Mouse (Mus musculus) midbrain, postnatal 0 days (tissue): ENCODE data around the gene Ugt1a8. TPM values are rescaled to one million over a fixed set of nuclear protein-coding genes. Genes with fewer than 3 reads are reported as not detected.

Experiments
- ATAC-seq: fragments of 200-750 bp; cut with Nextera tagmentation; 2 replicates; pipeline ENCODE4 v1.8.0; 2017; ENCODE audit warnings: moderate number of reproducible peaks, mild to moderate bottlenecking, moderate TSS enrichment, moderate library complexity; ENCODE audit not compliant: low FRiP score
- DNase-seq: peaks from one replicate; pipeline ENCODE4 v3.0.0-alpha.2; 2015; ENCODE audit warnings: low spot score
- H3K27ac ChIP-seq: fragments of 300-500 bp; sonication (generic); 2 replicates; pipeline ENCODE4 v1.5.1; 2014; ENCODE audit warnings: low read depth, mild to moderate bottlenecking, low read length, mixed read lengths
- H3K27me3 ChIP-seq: fragments of 300-500 bp; sonication (generic); 2 replicates; pipeline ENCODE4 v1.6.1; 2014; ENCODE audit warnings: low read length, control low read depth, mixed read lengths; ENCODE audit not compliant: insufficient read depth
- H3K36me3 ChIP-seq: fragments of 300-500 bp; sonication (generic); 2 replicates; pipeline ENCODE4 v1.6.1; 2014; ENCODE audit warnings: low read length, control low read depth, mixed read lengths; ENCODE audit not compliant: insufficient read depth
- H3K4me1 ChIP-seq: fragments of 300-500 bp; sonication (generic); 2 replicates; pipeline ENCODE4 v1.6.1; 2014; ENCODE audit warnings: mild to moderate bottlenecking, control low read depth, antibody characterized with exemption, low read length, mixed read lengths; ENCODE audit not compliant: insufficient read depth
- H3K4me2 ChIP-seq: fragments of 300-500 bp; sonication (generic); 2 replicates; pipeline ENCODE4 v1.6.1; 2014; ENCODE audit warnings: low read depth, mild to moderate bottlenecking, low read length, mixed read lengths; ENCODE audit not compliant: poor library complexity, severe bottlenecking
- H3K4me3 ChIP-seq: fragments of 300-500 bp; sonication (generic); 2 replicates; pipeline ENCODE4 v1.5.1; 2014; ENCODE audit warnings: low read depth, mild to moderate bottlenecking, low read length, moderate library complexity
- H3K9ac ChIP-seq: fragments of 300-500 bp; sonication (generic); replicated peaks from 2 replicates; pipeline ENCODE4 v1.6.1; 2014; ENCODE audit warnings: mild to moderate bottlenecking, low read length, moderate library complexity, mixed read lengths; ENCODE audit not compliant: poor library complexity, severe bottlenecking
- H3K9me3 ChIP-seq: fragments of 300-500 bp; sonication (generic); 2 replicates; pipeline ENCODE4 v1.6.1; 2016; ENCODE audit warnings: low read length, control low read depth
- CTCF ChIP-seq: IDR thresholded peaks from 2 replicates; pipeline ENCODE4 v1.5.1; 2016; ENCODE audit warnings: antibody characterized with exemption, mild to moderate bottlenecking
- WGBS: fragments of 180-500 bp; shearing (Covaris S2); extraction: QIAGEN DNeasy Blood & Tissue Kit; methylation state at CpG from one replicate; pipeline ENCODE4 v1.1.7; 2014; 5-methylcytosine and 5-hydroxymethylcytosine counted together
- polyA plus RNA-seq: library from polyadenylated mRNA; unstranded; fragments of >200 nt; fragmentation: Nextera tagmentation; extraction: Ambion mirVana; gene quantifications from 2 replicates; pipeline ENCODE4 v1.2.1, GENCODE M21; 2015
- total RNA-seq: library from RNA; depleted of rRNA; stranded (reverse); fragments of >200 nt; gene quantifications from 2 replicates; pipeline ENCODE4 v1.2.3, GENCODE M21; 2014

Ugt1a8 gene
- total and polyA plus RNA-seq, 2 experiments from 2014 or later = not detected

DNA sequence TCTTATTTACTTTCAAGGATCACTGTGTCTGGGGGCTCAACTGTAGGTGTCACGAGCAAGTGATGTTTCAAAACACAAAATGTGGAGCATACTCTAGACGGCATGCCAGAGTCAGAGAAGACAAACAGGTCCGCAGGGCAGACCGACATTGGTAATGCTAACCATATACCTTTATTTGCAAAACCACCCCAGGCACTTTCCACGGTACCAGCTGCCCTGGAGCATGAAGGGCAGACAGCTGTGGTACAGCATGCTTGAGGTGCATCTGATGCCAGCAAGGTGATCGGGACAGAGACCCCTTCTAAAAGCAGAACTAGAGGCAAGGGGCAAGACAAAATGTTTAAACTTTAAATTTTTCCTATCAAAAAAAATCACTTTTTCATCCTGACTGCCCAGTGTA is 175.3 kb downstream of the Ugt1a8 start:
- no peaks in the 10 kb centered on the region for H3K27me3 ChIP-seq
- no peak overlapping the region for H3K4me2 ChIP-seq
- no peak for TF ChIP-seq CTCF
- ATAC-seq = no peak
- WGBS = 77% methylated on average over 6 of the region's 6 CpGs
- H3K4me3 ChIP-seq = no peak overlapping the region
- H3K9me3 ChIP-seq = peaks cover 12% of the 10 kb centered on the region
- H3K27ac ChIP-seq = no peak overlapping the region
- DNase-seq = no peak
- H3K9ac ChIP-seq = no peak overlapping the region
- peaks cover 88% of the 10 kb centered on the region for H3K36me3 ChIP-seq
- H3K4me1 ChIP-seq = no peaks in the 10 kb centered on the region

GRCm38 (mm10) chr1:88263778-88264177 is 176.2 kb downstream of the Ugt1a8 start:
- Histone ChIP-seq H3K4me1 (no peaks in the 10 kb centered on the region), H3K4me2 (no peak overlapping the region), H3K4me3 (no peak overlapping the region), H3K27me3 (no peaks in the 10 kb centered on the region), H3K36me3 (peaks cover 97% of the 10 kb centered on the region), H3K27ac (no peak overlapping the region), H3K9me3 (peaks cover 7% of the 10 kb centered on the region; the same call in 1 of the 2 replicates), H3K9ac (no peak overlapping the region)
- WGBS = 92% methylated on average over 5 of the region's 5 CpGs
- ATAC-seq (no peak), DNase-seq (no peak)
- no peak for TF ChIP-seq CTCF

- Histone ChIP-seq H3K36me3 (peaks cover 100% of the 10 kb centered on the region), H3K27me3 (no peaks in the 10 kb centered on the region), H3K4me1 (no peaks in the 10 kb centered on the region), H3K4me2 (no peak overlapping the region), H3K27ac (no peak overlapping the region), H3K9ac (no peak overlapping the region), H3K4me3 (no peak overlapping the region), H3K9me3 (peaks cover 5% of the 10 kb centered on the region; the same call in 1 of the 2 replicates)
- no peak for TF ChIP-seq CTCF
- DNase-seq (no peak), ATAC-seq (no peak)
- 92% methylated on average over 7 of the region's 7 CpGs for WGBS
These were observed 176.7 kb downstream of the Ugt1a8 start for GRCm38 (mm10) chr1:88264237-88264868.

GRCm38 (mm10) chr1:88264869-88265240 is 177.2 kb downstream of the Ugt1a8 start:
- Histone ChIP-seq H3K9ac (no peak overlapping the region), H3K36me3 (peaks cover 100% of the 10 kb centered on the region), H3K9me3 (peaks cover 4% of the 10 kb centered on the region; the same call in 1 of the 2 replicates), H3K4me3 (no peak overlapping the region), H3K4me2 (no peak overlapping the region), H3K27ac (no peak overlapping the region), H3K4me1 (no peaks in the 10 kb centered on the region), H3K27me3 (no peaks in the 10 kb centered on the region)
- no peak for DNase-seq
- no peak for ATAC-seq
- 74% methylated on average over 4 of the region's 4 CpGs for WGBS
- no peak for TF ChIP-seq CTCF

GRCm38 (mm10) chr1:88266123-88266522 is 178.5 kb downstream of the Ugt1a8 start:
- ATAC-seq (no peak), DNase-seq (no peak)
- H3K4me2 ChIP-seq = no peak overlapping the region
- no peaks in the 10 kb centered on the region for H3K4me1 ChIP-seq
- no peaks in the 10 kb centered on the region for H3K27me3 ChIP-seq
- H3K9me3 ChIP-seq = no peaks in the 10 kb centered on the region
- no peak for TF ChIP-seq CTCF
- WGBS = 90% methylated on average over 13 of the region's 13 CpGs
- peaks cover 90% of the 10 kb centered on the region for H3K36me3 ChIP-seq
- no peak overlapping the region for H3K9ac ChIP-seq
- no peak overlapping the region for H3K27ac ChIP-seq
- no peak overlapping the region for H3K4me3 ChIP-seq

- WGBS = 95% methylated on average over 6 of the region's 6 CpGs
- ATAC-seq (no peak), DNase-seq (no peak)
These were observed 179.9 kb downstream of the Ugt1a8 start for GRCm38 (mm10) chr1:88267489-88267888.

More at GRCm38 (mm10) chr1:88267489-88267888, 179.9 kb downstream of the Ugt1a8 start:
- no peak overlapping the region for H3K27ac ChIP-seq
- H3K27me3 ChIP-seq = no peaks in the 10 kb centered on the region
- no peaks in the 10 kb centered on the region for H3K9me3 ChIP-seq
- no peak overlapping the region for H3K4me3 ChIP-seq
- H3K36me3 ChIP-seq = peaks cover 76% of the 10 kb centered on the region
- TF ChIP-seq CTCF = no peak
- H3K4me2 ChIP-seq = no peak overlapping the region
- H3K9ac ChIP-seq = no peak overlapping the region
- H3K4me1 ChIP-seq = no peaks in the 10 kb centered on the region
